Mouse (Mus musculus) intestine, embryonic 14.5 days (tissue): Measurements from ENCODE around the gene Nfatc2. TPM values are rescaled to one million over a fixed set of nuclear protein-coding genes. Genes with fewer than 3 reads are reported as not detected.

Source experiments
- ATAC-seq: fragments of 200-750 bp; cut with Nextera tagmentation; replicated peaks from 2 replicates; pipeline ENCODE4 v1.8.0; 2017; ENCODE audit warnings: low read depth, moderate number of reproducible peaks, moderate TSS enrichment, moderate library complexity; ENCODE audit not compliant: low FRiP score, low TSS enrichment
- DNase-seq: peaks from one replicate; pipeline ENCODE4 v3.0.0-alpha.2; 2018; ENCODE audit warnings: low spot score
- H3K27ac ChIP-seq: fragments of 300-500 bp; sonication (generic); 2 replicates; pipeline ENCODE4 v1.5.1; 2014; ENCODE audit warnings: low read depth, mild to moderate bottlenecking, control low read depth
- H3K27me3 ChIP-seq: fragments of 300-500 bp; sonication (generic); replicated peaks from 2 replicates; pipeline ENCODE4 v1.6.1; 2014; ENCODE audit warnings: low read length, control low read depth; ENCODE audit not compliant: control insufficient read depth, insufficient read depth
- H3K36me3 ChIP-seq: fragments of 300-500 bp; sonication (generic); 2 replicates; pipeline ENCODE4 v1.6.1; 2014; ENCODE audit warnings: low read length, control low read depth; ENCODE audit not compliant: control insufficient read depth, insufficient read depth
- H3K4me1 ChIP-seq: fragments of 300-500 bp; sonication (generic); replicated peaks from 2 replicates; pipeline ENCODE4 v1.6.1; 2014; ENCODE audit warnings: low read length, control low read depth, mixed read lengths; ENCODE audit not compliant: control insufficient read depth, insufficient read depth
- H3K4me2 ChIP-seq: fragments of 300-500 bp; sonication (generic); 2 replicates; pipeline ENCODE4 v1.6.1; 2014; ENCODE audit warnings: low read length
- H3K4me3 ChIP-seq: fragments of 300-500 bp; sonication (generic); 2 replicates; pipeline ENCODE4 v1.5.1; 2014; ENCODE audit warnings: low read depth, low read length, control low read depth, mixed read lengths
- H3K9ac ChIP-seq: fragments of 300-500 bp; sonication (generic); 2 replicates; pipeline ENCODE4 v1.6.1; 2014; ENCODE audit warnings: mild to moderate bottlenecking, low read length
- H3K9me3 ChIP-seq: fragments of 300-500 bp; sonication (generic); 2 replicates; pipeline ENCODE4 v1.6.1; 2016; ENCODE audit warnings: low read length, control low read depth; ENCODE audit not compliant: control insufficient read depth
- WGBS: fragments of 180-500 bp; shearing (Covaris S2); extraction: QIAGEN DNeasy Blood & Tissue Kit; methylation state at CpG from one replicate; pipeline ENCODE4 v1.1.7; 2014; 5-methylcytosine and 5-hydroxymethylcytosine counted together
- polyA plus RNA-seq: library from polyadenylated mRNA; unstranded; fragments of >200 nt; fragmentation: Nextera tagmentation; extraction: Ambion mirVana; gene quantifications from 2 replicates; pipeline ENCODE4 v1.2.1, GENCODE M21; 2014

Nfatc2 gene
- polyA plus RNA-seq, 1 experiment from 2014 or later, result 2.3 TPM

DNA sequence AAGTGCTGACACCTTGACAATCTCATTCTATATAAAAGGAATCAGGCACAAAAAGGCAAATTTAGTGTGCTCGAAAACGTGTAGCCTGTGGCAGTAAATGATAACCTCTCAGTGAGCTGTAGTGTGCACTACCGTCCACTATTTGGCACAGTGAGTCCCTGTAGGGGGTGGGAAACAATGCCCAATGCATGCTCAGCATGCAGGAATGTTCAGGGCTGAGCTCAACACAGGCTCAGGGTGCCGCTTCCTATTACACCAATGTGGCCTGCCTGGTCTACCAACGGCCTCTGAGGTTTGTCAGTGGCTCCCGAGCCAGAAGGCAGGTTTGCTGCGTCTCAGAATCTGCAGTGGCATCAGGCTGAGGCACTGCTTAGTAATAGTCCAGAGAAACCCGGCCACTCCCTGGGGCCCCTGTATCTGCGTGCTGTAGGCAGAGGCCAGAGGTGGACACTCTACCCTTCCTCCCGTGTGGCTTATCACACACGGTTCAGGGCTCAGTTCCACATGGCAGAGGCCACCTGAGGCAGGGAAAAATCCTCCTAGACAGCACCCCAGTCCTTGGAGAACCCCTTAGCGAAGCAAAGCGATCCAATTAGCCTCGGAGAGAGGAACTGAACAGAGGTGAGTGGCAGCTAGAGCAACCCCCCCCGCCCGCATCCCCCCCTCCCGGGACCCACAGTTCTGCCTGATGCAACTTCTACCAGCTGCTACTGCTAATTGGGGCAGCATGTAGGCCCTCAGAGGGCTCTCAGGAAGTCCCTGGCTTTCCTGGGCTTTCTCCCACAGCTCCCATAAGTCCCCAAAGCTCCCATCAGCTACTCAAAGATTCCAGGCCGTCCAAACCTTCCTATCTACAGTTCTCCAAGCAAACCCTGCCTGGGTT lies 74.7 kb downstream of the Nfatc2 start:
- Histone ChIP-seq H3K4me2 (no peak overlapping the region), H3K4me3 (no peak overlapping the region), H3K27me3 (no peaks in the 10 kb centered on the region), H3K27ac (no peak overlapping the region), H3K9me3 (no peaks in the 10 kb centered on the region), H3K4me1 (peaks cover 16% of the 10 kb centered on the region), H3K36me3 (no peaks in the 10 kb centered on the region), H3K9ac (no peak overlapping the region)
- 87% methylated on average over 18 of the region's 18 CpGs for WGBS
- ATAC-seq (no peak), DNase-seq (no peak)

DNA sequence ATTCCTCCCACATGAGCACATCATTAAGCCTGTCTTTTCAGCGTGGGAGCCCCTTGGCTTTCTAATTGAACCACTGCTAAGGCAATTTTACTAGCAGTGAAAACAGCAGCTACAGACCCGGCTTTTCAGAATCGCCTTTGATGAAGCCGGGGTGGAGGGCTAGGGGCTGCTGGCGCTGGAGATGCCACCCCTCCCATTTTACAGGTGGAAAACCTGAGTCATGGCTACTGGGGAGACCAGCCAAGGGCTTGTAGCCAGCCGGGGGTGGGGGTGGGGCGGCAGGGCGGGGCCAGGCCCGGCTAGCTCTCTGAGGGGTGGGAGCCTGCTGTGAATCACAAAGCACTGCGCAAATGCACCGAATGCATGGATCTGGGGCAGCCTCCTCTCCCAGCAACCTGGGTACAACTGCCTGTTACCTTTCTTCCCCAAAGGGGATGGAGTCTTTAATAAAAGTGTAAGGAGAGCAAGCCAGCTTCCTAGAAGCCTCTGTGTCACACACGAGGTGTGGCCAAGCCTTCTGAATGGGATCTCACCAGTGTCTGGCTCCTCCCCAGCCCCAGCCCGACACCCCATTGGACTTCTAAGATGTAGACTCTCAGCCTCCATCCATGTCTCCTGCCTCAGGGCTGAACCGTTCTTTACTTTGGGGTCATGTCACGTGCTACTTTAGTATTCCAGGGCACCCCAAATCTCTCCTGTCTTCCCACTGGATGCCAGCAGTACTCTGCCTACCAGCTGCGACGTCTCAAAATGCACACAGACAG lies 75.9 kb downstream of the Nfatc2 start:
- DNase-seq (peak; percentile 70), ATAC-seq (peak; percentile 24)
- Histone ChIP-seq H3K4me3 (peak overlapping the region; percentile 16), H3K9ac (no peak overlapping the region), H3K4me2 (peak overlapping the region; percentile 47), H3K27ac (peak overlapping the region; percentile 52; the same call in 1 of the 2 replicates), H3K36me3 (no peaks in the 10 kb centered on the region), H3K27me3 (no peaks in the 10 kb centered on the region), H3K9me3 (no peaks in the 10 kb centered on the region), H3K4me1 (peaks cover 14% of the 10 kb centered on the region)
- WGBS, result 10% methylated on average over 17 of the region's 17 CpGs

DNA sequence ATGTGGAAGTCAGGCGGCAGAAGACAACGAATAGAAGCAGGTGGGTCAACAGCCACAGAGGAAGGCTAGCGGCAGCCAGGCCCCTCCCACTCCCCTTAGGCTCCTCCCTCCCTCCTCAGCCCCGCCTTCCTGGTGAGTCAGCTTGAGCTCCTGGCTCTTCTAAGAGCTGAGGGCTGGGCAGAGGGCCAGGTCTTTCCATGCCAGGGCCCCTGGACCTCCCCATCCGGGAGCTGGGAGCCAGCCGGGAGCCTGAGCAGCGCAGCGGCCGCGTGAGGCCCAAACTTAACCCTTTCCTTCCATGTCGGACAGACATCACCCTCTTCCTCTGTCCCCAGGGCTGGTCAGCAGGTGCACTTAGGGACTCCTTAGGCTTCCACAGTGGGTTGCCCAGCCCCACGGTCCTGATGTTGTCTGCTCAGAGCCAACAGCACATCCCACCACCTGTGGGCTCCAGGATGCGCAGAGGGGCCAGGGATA lies 76.5 kb downstream of the Nfatc2 start:
- Histone ChIP-seq H3K4me1 (peaks cover 14% of the 10 kb centered on the region), H3K9ac (no peak overlapping the region)

DNA sequence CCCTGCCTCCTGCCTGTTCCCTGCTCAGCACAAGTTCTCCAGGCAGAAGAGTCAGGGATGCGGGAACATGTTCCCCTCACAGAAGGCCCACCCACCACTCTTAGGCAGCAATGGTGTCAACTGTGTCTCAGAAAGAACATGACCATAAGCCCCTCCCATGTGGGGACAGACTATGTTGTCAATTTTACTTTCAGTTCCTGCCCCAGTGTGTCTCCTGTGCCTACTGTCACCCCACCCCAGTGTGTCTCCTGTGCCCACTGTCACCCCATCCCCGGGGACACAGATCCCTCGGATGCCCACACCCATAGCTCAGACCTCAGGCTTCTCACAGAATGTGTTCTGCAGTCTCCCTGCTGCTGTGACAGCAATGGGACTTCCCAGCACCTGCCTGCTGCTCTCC lies 79.2 kb downstream of the Nfatc2 start:
- H3K9ac ChIP-seq, result no peak overlapping the region
- DNase-seq (no peak), ATAC-seq (no peak)
- H3K4me2 ChIP-seq, result no peak overlapping the region
- no peaks in the 10 kb centered on the region for H3K36me3 ChIP-seq
- 80% methylated on average over 3 of the region's 3 CpGs for WGBS
- peaks cover 14% of the 10 kb centered on the region for H3K4me1 ChIP-seq
- no peak overlapping the region for H3K4me3 ChIP-seq
- H3K27ac ChIP-seq, result no peak overlapping the region
- H3K27me3 ChIP-seq, result no peaks in the 10 kb centered on the region
- H3K9me3 ChIP-seq, result no peaks in the 10 kb centered on the region

More for the DNA sequence above, 76.5 kb downstream of the Nfatc2 start:
- Histone ChIP-seq H3K27ac (peak overlapping the region; percentile 52; the same call in 1 of the 2 replicates), H3K4me3 (peak overlapping the region; percentile 16), H3K27me3 (no peaks in the 10 kb centered on the region), H3K4me2 (peak overlapping the region; percentile 47), H3K9me3 (no peaks in the 10 kb centered on the region), H3K36me3 (no peaks in the 10 kb centered on the region)
- WGBS, result 3% methylated on average over 13 of the region's 13 CpGs
- ATAC-seq (peak; percentile 92), DNase-seq (peak; percentile 95)

DNA sequence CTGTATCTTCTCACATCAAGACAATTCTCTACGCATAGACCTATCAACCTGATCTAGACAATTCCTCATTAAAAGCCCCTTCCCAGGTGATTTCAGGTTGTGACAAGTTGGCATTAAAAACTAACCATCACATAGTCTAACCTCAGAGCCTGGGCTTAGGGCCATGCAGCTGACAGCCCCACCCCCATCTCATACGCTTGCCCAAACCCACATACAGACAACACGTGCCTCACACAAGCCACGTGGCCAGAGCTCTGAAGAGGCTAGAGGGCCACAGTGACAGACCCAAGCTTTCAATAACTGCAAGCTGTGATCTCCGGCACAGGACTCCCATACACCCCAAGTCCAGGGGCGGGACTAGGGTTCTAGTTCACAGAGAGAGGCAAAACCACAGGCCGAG lies 80.7 kb downstream of the Nfatc2 start:
- H3K4me3 ChIP-seq, result no peak overlapping the region
- no peak overlapping the region for H3K27ac ChIP-seq
- no peaks in the 10 kb centered on the region for H3K9me3 ChIP-seq
- DNase-seq (no peak), ATAC-seq (no peak)
- H3K4me1 ChIP-seq, result peaks cover 9% of the 10 kb centered on the region
- H3K36me3 ChIP-seq, result no peaks in the 10 kb centered on the region
- no peaks in the 10 kb centered on the region for H3K27me3 ChIP-seq
- H3K4me2 ChIP-seq, result no peak overlapping the region
- WGBS, result 91% methylated on average over 7 of the region's 7 CpGs
- no peak overlapping the region for H3K9ac ChIP-seq

- Histone ChIP-seq H3K27ac (no peak overlapping the region), H3K36me3 (no peaks in the 10 kb centered on the region), H3K4me3 (no peak overlapping the region), H3K9me3 (no peaks in the 10 kb centered on the region), H3K4me2 (no peak overlapping the region), H3K9ac (no peak overlapping the region), H3K27me3 (no peaks in the 10 kb centered on the region), H3K4me1 (no peaks in the 10 kb centered on the region; the same call in 1 of the 2 replicates)
- ATAC-seq (no peak), DNase-seq (no peak)
- WGBS, result 84% methylated on average over 8 of the region's 8 CpGs
Measured at GRCm38 (mm10) chr2:168519589-168519988, 81.9 kb downstream of the Nfatc2 start.

DNA sequence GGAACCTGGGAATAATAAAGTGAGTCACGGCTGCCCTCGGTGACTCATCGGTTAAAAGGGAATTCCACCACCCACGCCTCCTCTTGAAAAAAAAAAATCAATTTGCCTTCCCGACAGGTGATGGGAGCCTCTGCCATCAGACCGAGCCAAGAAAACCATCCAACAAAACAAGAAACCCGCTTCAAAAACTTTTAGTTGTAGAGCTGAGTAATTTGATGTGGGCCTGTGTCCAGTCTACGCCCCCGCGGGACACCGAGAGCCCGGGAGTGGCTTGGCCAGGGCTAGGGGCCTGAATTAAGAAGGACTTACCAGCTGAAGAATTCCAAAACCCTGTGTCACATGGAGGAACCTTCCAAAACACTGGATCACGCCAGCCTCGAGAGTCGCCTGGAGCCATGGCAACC lies 83.2 kb downstream of the Nfatc2 start:
- Histone ChIP-seq H3K36me3 (no peaks in the 10 kb centered on the region), H3K27me3 (no peaks in the 10 kb centered on the region), H3K9ac (no peak overlapping the region), H3K27ac (no peak overlapping the region), H3K4me1 (no peaks in the 10 kb centered on the region), H3K4me2 (no peak overlapping the region), H3K4me3 (no peak overlapping the region), H3K9me3 (no peaks in the 10 kb centered on the region)
- WGBS, result 77% methylated on average over 15 of the region's 15 CpGs
- DNase-seq (no peak), ATAC-seq (no peak; the same call in 1 of the 2 replicates)

DNA sequence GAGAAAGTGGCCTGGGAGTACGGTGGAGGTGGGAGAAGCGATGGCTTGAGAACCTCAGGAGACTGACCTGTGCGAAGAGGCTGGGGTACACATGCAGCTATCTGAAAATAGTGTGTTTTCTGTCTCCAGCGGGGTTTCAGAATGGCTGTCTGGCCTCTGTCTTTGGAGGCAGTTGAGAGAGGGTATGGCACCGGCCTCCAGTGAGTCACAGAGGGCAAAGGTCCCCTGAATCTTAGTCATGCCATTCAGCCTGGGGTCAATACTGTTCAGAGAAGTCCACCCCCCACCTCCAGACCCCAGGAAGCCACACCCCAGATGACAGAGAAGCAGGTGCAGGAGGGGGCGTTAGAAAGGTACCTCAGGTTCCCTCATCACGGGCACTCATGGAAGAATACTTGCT lies 83.7 kb downstream of the Nfatc2 start:
- Histone ChIP-seq H3K4me3 (no peak overlapping the region), H3K9me3 (no peaks in the 10 kb centered on the region), H3K27me3 (no peaks in the 10 kb centered on the region), H3K27ac (no peak overlapping the region), H3K9ac (no peak overlapping the region), H3K4me2 (no peak overlapping the region), H3K4me1 (no peaks in the 10 kb centered on the region), H3K36me3 (no peaks in the 10 kb centered on the region)
- DNase-seq, result no peak
- ATAC-seq, result no peak; the same call in 1 of the 2 replicates
- WGBS, result 83% methylated on average over 7 of the region's 7 CpGs
